Mouse (Mus musculus) myocyte (in vitro differentiated cells): ENCODE measurements around the gene Keap1.

Experiments
- E2F4 ChIP-seq: IDR thresholded peaks from one replicate; pipeline ENCODE4 v1.6.1; 2011; ENCODE audit warnings: mild to moderate bottlenecking, control low read depth, moderate library complexity; ENCODE audit not compliant: insufficient read depth
- MAX ChIP-seq: IDR thresholded peaks from one replicate; pipeline ENCODE4 v1.6.1; 2011; ENCODE audit warnings: low read depth, mild to moderate bottlenecking, control low read depth
- MYOD1 ChIP-seq, 3 experiments: IDR thresholded peaks; one replicate each; pipeline ENCODE4 v1.6.1; 2011; ENCODE audit warnings: control low read depth in 2 of 3, low read depth in 2 of 3, mild to moderate bottlenecking in 2 of 3, moderate library complexity in 1 of 3; ENCODE audit not compliant: insufficient read length in 2 of 3, control insufficient read depth in 1 of 3
- POLR2A ChIP-seq: IDR thresholded peaks from one replicate; pipeline ENCODE4 v1.6.1; 2011; ENCODE audit warnings: low read depth, mild to moderate bottlenecking, control low read depth, moderate library complexity; ENCODE audit not compliant: insufficient read length
- POLR2AphosphoS2 ChIP-seq: IDR thresholded peaks from one replicate; pipeline ENCODE4 v1.6.1; 2011; ENCODE audit warnings: low read depth, control low read depth; ENCODE audit not compliant: insufficient read length
- REST ChIP-seq: IDR thresholded peaks from one replicate; pipeline ENCODE4 v1.6.1; 2011; ENCODE audit warnings: mild to moderate bottlenecking, control low read depth, moderate library complexity; ENCODE audit not compliant: insufficient read depth, insufficient read length
- TCF12 ChIP-seq: IDR thresholded peaks from one replicate; pipeline ENCODE4 v1.6.1; 2011; ENCODE audit warnings: mild to moderate bottlenecking, control low read depth; ENCODE audit not compliant: poor library complexity, insufficient read depth, severe bottlenecking

DNA sequence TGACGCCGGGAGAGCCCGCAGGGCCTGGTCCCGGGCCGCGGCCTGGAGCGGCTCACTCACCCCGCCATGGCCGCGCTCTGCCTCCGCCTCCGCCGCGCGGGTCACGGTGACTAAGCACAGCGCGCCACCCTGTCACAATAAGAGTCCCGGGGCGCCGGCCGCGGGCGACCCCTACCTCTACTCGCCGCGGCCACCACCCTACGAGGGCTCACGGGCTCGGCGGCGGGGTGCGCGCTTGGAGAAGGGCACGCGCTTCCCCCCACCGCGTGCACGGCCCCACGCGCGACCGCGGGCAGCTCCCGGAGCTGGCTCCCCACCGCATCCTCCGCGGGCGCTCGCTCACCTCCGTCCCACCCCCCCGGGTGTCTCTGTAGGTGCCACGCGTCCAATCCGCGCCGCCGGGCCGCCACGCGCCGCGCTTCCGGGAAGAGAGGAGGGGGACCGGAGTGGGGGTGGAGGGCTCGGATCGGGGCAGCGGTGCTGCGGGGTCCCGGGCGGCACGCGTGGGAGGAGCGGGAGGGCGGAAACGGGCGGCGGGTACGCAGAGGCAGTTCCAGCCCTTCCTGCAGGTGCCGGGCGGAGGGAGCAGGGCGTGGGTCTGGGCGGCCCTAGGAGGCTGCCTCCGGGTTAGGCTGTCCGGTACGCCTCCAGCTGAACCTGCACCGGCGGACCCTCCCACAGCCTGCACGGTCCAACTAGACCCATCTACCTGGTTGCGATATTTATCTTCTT lies at the start of gene Keap1:
- TF ChIP-seq POLR2A, result peak; percentile 75
- no peak for TF ChIP-seq MAX
- TF ChIP-seq POLR2AphosphoS2, result peak; percentile 64
- TF ChIP-seq TCF12, result no peak
- TF ChIP-seq MYOD1 (IDR thresholded peaks at IDR 0.05; ENCODE audit: control insufficient read depth in 1 of 3, insufficient read length in 2 of 3, low read depth in 2 of 3), result peak in 1 of 3 experiments; percentile 31
- TF ChIP-seq REST, result no peak
- TF ChIP-seq E2F4, result no peak
